ENCODE assay signal across 9 mouse cellular contexts in the genomic region with DNA sequence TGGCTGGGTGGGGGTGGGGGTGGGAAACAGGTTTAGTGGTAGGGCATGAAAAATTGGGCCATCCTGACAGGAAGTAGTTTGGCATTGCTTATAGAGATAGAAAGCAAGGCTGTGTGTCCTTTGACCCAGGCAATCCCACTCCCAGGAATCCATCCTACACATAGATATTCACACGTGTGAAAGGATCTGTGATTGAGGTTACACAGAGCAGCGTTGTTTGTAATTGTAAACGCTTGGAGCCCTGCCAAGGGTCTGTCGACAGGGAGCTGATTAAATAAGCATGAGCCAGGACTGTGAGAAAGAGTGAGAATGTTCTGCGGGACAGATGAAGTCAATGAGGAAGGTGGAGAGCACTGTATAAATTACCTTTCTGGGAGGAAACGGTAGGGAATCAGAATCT. TPM values are rescaled to one million over a fixed set of nuclear protein-coding genes. Genes with fewer than 3 reads are reported as not detected.
DNase-seq lines count a peak whose midpoint lies in the region; ATAC-seq and TF ChIP-seq lines count a peak whose summit lies in the region.
"Had no signal": no experiment of that assay in that cellular context is flagged by ENCODE, and none has a peak within 500 bp of the region (broad histone marks: within the 10 kb centered on the region; RNA-seq: fewer than 3 reads in every experiment).

No protein-coding gene starts in this region.

- peaks cover 14% of the 10 kb centered on the region; the same call in 1 of the 2 replicates for H3K9me3 ChIP-seq in heart, embryonic 12.5 days (replicated peaks)

- intact Hi-C loops in heart, postnatal 25 days (cut with DNase I): no loop called here
- intact Hi-C loops in heart, postnatal 14 days (cut with DNase I): no loop called here

- peak overlapping the region; percentile 31 for H3K4me2 ChIP-seq in heart, embryonic 12.5 days

- no peaks in the 10 kb centered on the region for H3K27me3 ChIP-seq in heart, embryonic 12.5 days (replicated peaks)
- no peaks in the 10 kb centered on the region for H3K27me3 ChIP-seq in testis, adult 2 months (ENCODE audit: control insufficient read depth, insufficient read depth, low read length)

- H3K4me3 ChIP-seq in heart, embryonic 12.5 days: no peak overlapping the region
- H3K4me3 ChIP-seq in testis, adult 2 months (ENCODE audit: control insufficient read depth, low read depth, low read length): peak overlapping the region; percentile 44

- H3K36me3 ChIP-seq in heart, embryonic 12.5 days: no peaks in the 10 kb centered on the region
- no peaks in the 10 kb centered on the region for H3K36me3 ChIP-seq in testis, adult 2 months (ENCODE audit: control insufficient read depth, insufficient read depth, low read length)

- TF ChIP-seq POLR2A in testis, adult 2 months (IDR thresholded peaks at IDR 0.05; ENCODE audit: control insufficient read depth, low read depth, low read length): no peak

- H3K4me1 ChIP-seq in heart, embryonic 12.5 days (replicated peaks): peaks cover 14% of the 10 kb centered on the region
- no peaks in the 10 kb centered on the region for H3K4me1 ChIP-seq in testis, adult 2 months (ENCODE audit: control insufficient read depth, insufficient read depth, low read length)

- ATAC-seq in heart, embryonic 12.5 days (ENCODE audit: insufficient number of reproducible peaks, low FRiP score): peak; percentile 80
- no peak for ATAC-seq in cerebellum, adult (ENCODE audit: insufficient number of reproducible peaks, low FRiP score, low TSS enrichment)

- DNase-seq in heart, postnatal 25 days (ENCODE audit: low spot score): no peak
- DNase-seq in testis, postnatal 14 days (ENCODE audit: low spot score): no peak
- peak; percentile 16 to 49 for DNase-seq in heart, postnatal 14 days
- DNase-seq in yolk sac, embryonic 10.5 days (ENCODE audit: low spot score): peak; percentile 33
- no peak for DNase-seq in ovary, adult 18-20 months (ENCODE audit: low spot score)
- DNase-seq: kidney, adult 8-10 months had no signal

- H3K9ac ChIP-seq in heart, embryonic 12.5 days: no peak overlapping the region

- 9% methylated on average over 6 of the region's 6 CpGs for WGBS in heart, embryonic 12.5 days

- no peak for TF ChIP-seq CTCF in testis, adult 2 months (IDR thresholded peaks at IDR 0.05; ENCODE audit: control insufficient read depth, insufficient read depth, insufficient replicate concordance, low read depth, low read length)

- no peak overlapping the region for H3K27ac ChIP-seq in heart, embryonic 12.5 days (ENCODE audit: poor library complexity, severe bottlenecking)
- H3K27ac ChIP-seq in testis, adult 2 months (ENCODE audit: control insufficient read depth, insufficient read depth, low read depth, low read length): no peak overlapping the region

RNA-seq across cellular contexts. Expression of a gene that starts 46.0 kb away (rescaled TPM):
- polyA plus RNA-seq in heart, embryonic 12.5 days (2016; fragmentation: Nextera tagmentation; extraction: Ambion mirVana): 19.6 and 21.8 TPM in 2 replicates
- 10 to 100 TPM; 27.6 to 29.5 TPM for total RNA-seq in heart, postnatal 25 days (2021)
- polyA plus RNA-seq in testis, adult 2 months (2012; rRNA removed): 5.7 and 6.4 TPM in 2 replicates
- total RNA-seq in heart, postnatal 14 days (2021): 10 to 100 TPM; 27.1 to 27.7 TPM

Comparison
In these comparisons a context has a peak if more than half of its experiments do, and no peak if none do; other contexts are left out.
1. DNase-seq: peak in heart, postnatal 14 days (2 of 2) and yolk sac, embryonic 10.5 days (single experiment); none in heart, postnatal 25 days (single experiment), testis, postnatal 14 days (single experiment) and ovary, adult 18-20 months (single experiment).